Mouse (Mus musculus) megakaryocyte, embryonic 14.5 days (primary cell): ENCODE data around the gene Synj2.

ENCODE experiments used
- FLI1 ChIP-seq: IDR thresholded peaks from 2 replicates; pipeline ENCODE4 v1.6.1; 2012; ENCODE audit warnings: low read length, inconsistent platforms, mixed read lengths
- GATA1 ChIP-seq: IDR thresholded peaks from 3 replicates; pipeline ENCODE4 v1.6.1; 2012; ENCODE audit warnings: mixed read lengths, low read length, inconsistent platforms, borderline replicate concordance

GRCm38 (mm10) chr17:5996589-5996988, 55.5 kb downstream of the Synj2 start:
- TF ChIP-seq GATA1 = no peak
- TF ChIP-seq FLI1 = no peak
